Mouse (Mus musculus) midbrain, embryonic 10.5 days (tissue): ENCODE measurements around the gene Agpat2. TPM values are rescaled to one million over a fixed set of nuclear protein-coding genes. Genes with fewer than 3 reads are reported as not detected.
A peak's percentile ranks its signal among the peaks of the same experiment; 100 is the strongest.

Experiments
- DNase-seq: peaks from one replicate; pipeline ENCODE4 v3.0.0-alpha.2; 2017; ENCODE audit warnings: low spot score
- H3K27ac ChIP-seq: fragments of 300-500 bp; sonication (generic); replicated peaks from 2 replicates; pipeline ENCODE4 v1.5.1; 2016; ENCODE audit warnings: mild to moderate bottlenecking
- H3K27me3 ChIP-seq: fragments of 300-500 bp; sonication (generic); 2 replicates; pipeline ENCODE4 v1.6.1; 2016; ENCODE audit warnings: low read depth, mild to moderate bottlenecking; ENCODE audit not compliant: poor library complexity, severe bottlenecking
- H3K36me3 ChIP-seq: fragments of 300-500 bp; sonication (generic); 2 replicates; pipeline ENCODE4 v1.6.1; 2016; ENCODE audit warnings: mild to moderate bottlenecking, moderate library complexity
- H3K4me1 ChIP-seq: fragments of 300-500 bp; sonication (generic); 2 replicates; pipeline ENCODE4 v1.6.1; 2016
- H3K4me3 ChIP-seq: fragments of 300-500 bp; sonication (generic); 2 replicates; pipeline ENCODE4 v1.5.1; 2016; ENCODE audit warnings: mild to moderate bottlenecking, moderate library complexity
- H3K9me3 ChIP-seq: fragments of 300-500 bp; sonication (generic); replicated peaks from 2 replicates; pipeline ENCODE4 v1.6.1; 2016; ENCODE audit warnings: mild to moderate bottlenecking
- WGBS: fragments of 180-500 bp; shearing (Covaris S2); methylation state at CpG from one replicate; pipeline ENCODE4 v1.1.7; 2016; 5-methylcytosine and 5-hydroxymethylcytosine counted together
- polyA plus RNA-seq: library from polyadenylated mRNA; unstranded; fragments of >200 nt; fragmentation: Nextera tagmentation; extraction: Ambion mirVana; gene quantifications from 2 replicates; pipeline ENCODE4 v1.2.1, GENCODE M21; 2016

Gene Agpat2
- polyA plus RNA-seq, 1 experiment from 2014 or later = 10.6 TPM

GRCm38 (mm10) chr2:26576462-26576861 lies 27.8 kb downstream of the Agpat2 start:
- Histone ChIP-seq H3K27me3 (no peaks in the 10 kb centered on the region), H3K9me3 (no peaks in the 10 kb centered on the region), H3K4me3 (no peak overlapping the region), H3K36me3 (no peaks in the 10 kb centered on the region), H3K27ac (peak overlapping the region; percentile 76), H3K4me1 (peaks cover 42% of the 10 kb centered on the region)
- no peak for DNase-seq
- WGBS = 52% methylated on average over 4 of the region's 4 CpGs

- WGBS = 67% methylated on average over 4 of the region's 4 CpGs
- Histone ChIP-seq H3K27me3 (no peaks in the 10 kb centered on the region), H3K4me3 (no peak overlapping the region), H3K4me1 (peaks cover 42% of the 10 kb centered on the region), H3K36me3 (no peaks in the 10 kb centered on the region), H3K27ac (peak overlapping the region; percentile 76; the same call in 1 of the 2 replicates), H3K9me3 (no peaks in the 10 kb centered on the region)
- DNase-seq = no peak
These were observed 28.4 kb downstream of the Agpat2 start for GRCm38 (mm10) chr2:26575865-26576264.

GRCm38 (mm10) chr2:26575378-26575777 lies 28.8 kb downstream of the Agpat2 start:
- no peaks in the 10 kb centered on the region for H3K9me3 ChIP-seq
- peak overlapping the region; percentile 76 for H3K27ac ChIP-seq
- no peaks in the 10 kb centered on the region for H3K36me3 ChIP-seq
- H3K4me3 ChIP-seq = no peak overlapping the region
- no peak for DNase-seq
- 90% methylated on average over 1 of the region's 1 CpGs for WGBS
- no peaks in the 10 kb centered on the region for H3K27me3 ChIP-seq
- H3K4me1 ChIP-seq = peaks cover 43% of the 10 kb centered on the region

- no peak overlapping the region for H3K4me3 ChIP-seq
- H3K27me3 ChIP-seq = no peaks in the 10 kb centered on the region
- no peaks in the 10 kb centered on the region for H3K9me3 ChIP-seq
- WGBS = 26% methylated on average over 5 of the region's 5 CpGs
- H3K4me1 ChIP-seq = peaks cover 46% of the 10 kb centered on the region
- peak overlapping the region; percentile 46 for H3K27ac ChIP-seq
- DNase-seq = peak; percentile 27
- no peaks in the 10 kb centered on the region for H3K36me3 ChIP-seq
These were observed 29.4 kb downstream of the Agpat2 start for GRCm38 (mm10) chr2:26574862-26575261.

- Histone ChIP-seq H3K27me3 (no peaks in the 10 kb centered on the region), H3K27ac (peak overlapping the region; percentile 46), H3K9me3 (no peaks in the 10 kb centered on the region), H3K4me3 (no peak overlapping the region), H3K4me1 (peaks cover 42% of the 10 kb centered on the region), H3K36me3 (no peaks in the 10 kb centered on the region)
- no peak for DNase-seq
- WGBS = 49% methylated on average over 5 of the region's 5 CpGs
These were observed 30.4 kb downstream of the Agpat2 start for GRCm38 (mm10) chr2:26573807-26574206.

GRCm38 (mm10) chr2:26573396-26573795 lies 30.8 kb downstream of the Agpat2 start:
- DNase-seq = no peak
- Histone ChIP-seq H3K4me1 (peaks cover 40% of the 10 kb centered on the region), H3K36me3 (no peaks in the 10 kb centered on the region), H3K4me3 (no peak overlapping the region), H3K9me3 (no peaks in the 10 kb centered on the region), H3K27ac (0 out of 2 replicates have a peak overlapping the region, but pooled peaks have one; percentile 46), H3K27me3 (no peaks in the 10 kb centered on the region)
- 81% methylated on average over 12 of the region's 12 CpGs for WGBS

- Histone ChIP-seq H3K9me3 (no peaks in the 10 kb centered on the region), H3K4me3 (no peak overlapping the region), H3K27ac (peak overlapping the region; percentile 15), H3K4me1 (peaks cover 32% of the 10 kb centered on the region), H3K27me3 (no peaks in the 10 kb centered on the region), H3K36me3 (no peaks in the 10 kb centered on the region)
- no peak for DNase-seq
- 76% methylated on average over 5 of the region's 5 CpGs for WGBS
These were observed 32.4 kb downstream of the Agpat2 start for GRCm38 (mm10) chr2:26571826-26572225.

- no peaks in the 10 kb centered on the region for H3K36me3 ChIP-seq
- no peak for DNase-seq
- no peaks in the 10 kb centered on the region for H3K27me3 ChIP-seq
- peak overlapping the region; percentile 15; the same call in 1 of the 2 replicates for H3K27ac ChIP-seq
- no peak overlapping the region for H3K4me3 ChIP-seq
- WGBS = 83% methylated on average over 9 of the region's 9 CpGs
- H3K9me3 ChIP-seq = no peaks in the 10 kb centered on the region
- H3K4me1 ChIP-seq = peaks cover 32% of the 10 kb centered on the region
These were observed 32.8 kb downstream of the Agpat2 start for GRCm38 (mm10) chr2:26571400-26571799.

- Histone ChIP-seq H3K36me3 (no peaks in the 10 kb centered on the region), H3K4me1 (peaks cover 26% of the 10 kb centered on the region), H3K9me3 (no peaks in the 10 kb centered on the region), H3K4me3 (no peak overlapping the region), H3K27ac (no peak overlapping the region), H3K27me3 (no peaks in the 10 kb centered on the region)
- DNase-seq = peak; percentile 73
- WGBS = 10% methylated on average over 3 of the region's 3 CpGs
These were observed 34.2 kb downstream of the Agpat2 start for GRCm38 (mm10) chr2:26570034-26570433.

GRCm38 (mm10) chr2:26566221-26566620 lies 38.0 kb downstream of the Agpat2 start:
- peak; percentile 63 for DNase-seq
- WGBS = 24% methylated on average over 4 of the region's 4 CpGs
- no peaks in the 10 kb centered on the region for H3K36me3 ChIP-seq

GRCm38 (mm10) chr2:26561351-26562016 lies 42.7 kb downstream of the Agpat2 start:
- DNase-seq = peak; percentile 54
- Histone ChIP-seq H3K27me3 (peaks cover 15% of the 10 kb centered on the region; the same call in 1 of the 2 replicates), H3K9me3 (no peaks in the 10 kb centered on the region), H3K36me3 (no peaks in the 10 kb centered on the region), H3K4me1 (peaks cover 39% of the 10 kb centered on the region), H3K4me3 (no peak overlapping the region), H3K27ac (peak overlapping the region; percentile 69)
- WGBS = 48% methylated on average over 6 of the region's 6 CpGs

More at GRCm38 (mm10) chr2:26566221-26566620, 38.0 kb downstream of the Agpat2 start:
- no peak overlapping the region for H3K27ac ChIP-seq
- H3K4me3 ChIP-seq = no peak overlapping the region
- H3K9me3 ChIP-seq = no peaks in the 10 kb centered on the region
- H3K27me3 ChIP-seq = peaks cover 8% of the 10 kb centered on the region; the same call in 1 of the 2 replicates
- H3K4me1 ChIP-seq = peaks cover 18% of the 10 kb centered on the region

GRCm38 (mm10) chr2:26560506-26560905 lies 43.7 kb downstream of the Agpat2 start:
- Histone ChIP-seq H3K27ac (peak overlapping the region; percentile 69), H3K4me3 (no peak overlapping the region), H3K27me3 (peaks cover 15% of the 10 kb centered on the region; the same call in 1 of the 2 replicates), H3K36me3 (no peaks in the 10 kb centered on the region), H3K9me3 (no peaks in the 10 kb centered on the region), H3K4me1 (peaks cover 42% of the 10 kb centered on the region)
- 78% methylated on average over 5 of the region's 5 CpGs for WGBS
- no peak for DNase-seq

- no peak for DNase-seq
- 62% methylated on average over 4 of the region's 4 CpGs for WGBS
These were observed 47.7 kb downstream of the Agpat2 start for GRCm38 (mm10) chr2:26556535-26556993.

More at GRCm38 (mm10) chr2:26556535-26556993, 47.7 kb downstream of the Agpat2 start:
- H3K4me3 ChIP-seq = no peak overlapping the region
- no peaks in the 10 kb centered on the region for H3K36me3 ChIP-seq
- peaks cover 38% of the 10 kb centered on the region for H3K4me1 ChIP-seq
- no peaks in the 10 kb centered on the region for H3K9me3 ChIP-seq
- peak overlapping the region; percentile 13 for H3K27ac ChIP-seq
- peaks cover 8% of the 10 kb centered on the region; the same call in 1 of the 2 replicates for H3K27me3 ChIP-seq
